Mouse (Mus musculus) heart, embryonic 14.5 days (tissue): ENCODE data around the gene Sh3gl2. TPM values are rescaled to one million over a fixed set of nuclear protein-coding genes. Genes with fewer than 3 reads are reported as not detected.

Experiments used
- ATAC-seq: fragments of 200-750 bp; cut with Nextera tagmentation; 2 replicates; pipeline ENCODE4 v1.8.0; 2017; ENCODE audit warnings: low read depth, moderate TSS enrichment; ENCODE audit not compliant: insufficient number of reproducible peaks, insufficient read depth, low FRiP score
- H3K27ac ChIP-seq, 2 experiments: fragments of 200-500 bp in 1 of 2; fragments of 300-500 bp in 1 of 2; sonication (generic) in 1 of 2; replicated peaks in 1 of 2; 2 replicates each; pipeline ENCODE4 v1.5.1; 2012 to 2014; ENCODE audit warnings: low read depth in 2 of 2, low read length in 2 of 2, control low read depth in 1 of 2, mild to moderate bottlenecking in 1 of 2, mixed read lengths in 1 of 2; ENCODE audit not compliant: control insufficient read depth in 1 of 2, insufficient read depth in 1 of 2
- H3K27me3 ChIP-seq: fragments of 300-500 bp; sonication (generic); 2 replicates; pipeline ENCODE4 v1.6.1; 2014; ENCODE audit warnings: mild to moderate bottlenecking, low read length, control low read depth; ENCODE audit not compliant: control insufficient read depth, insufficient read depth
- H3K36me3 ChIP-seq: fragments of 300-500 bp; sonication (generic); 2 replicates; pipeline ENCODE4 v1.6.1; 2014; ENCODE audit warnings: mild to moderate bottlenecking, control low read depth, low read length, mixed read lengths; ENCODE audit not compliant: control insufficient read depth, insufficient read depth
- H3K4me1 ChIP-seq, 2 experiments: fragments of 200-500 bp in 1 of 2; fragments of 300-500 bp in 1 of 2; sonication (generic) in 1 of 2; 2 replicates each; pipeline ENCODE4 v1.6.1; 2012 to 2014; ENCODE audit warnings: low read length in 2 of 2, control low read depth in 1 of 2, mixed read lengths in 1 of 2; ENCODE audit not compliant: control insufficient read depth in 2 of 2, insufficient read depth in 2 of 2
- H3K4me2 ChIP-seq: fragments of 300-500 bp; sonication (generic); 2 replicates; pipeline ENCODE4 v1.6.1; 2014; ENCODE audit warnings: mild to moderate bottlenecking, low read length
- H3K4me3 ChIP-seq, 2 experiments: fragments of 200-500 bp in 1 of 2; fragments of 300-500 bp in 1 of 2; sonication (generic) in 1 of 2; 2 replicates each; pipeline ENCODE4 v1.5.1; 2012 to 2014; ENCODE audit warnings: low read length in 2 of 2, mild to moderate bottlenecking in 2 of 2, control low read depth in 1 of 2, low read depth in 1 of 2, moderate library complexity in 1 of 2; ENCODE audit not compliant: control insufficient read depth in 1 of 2, insufficient read depth in 1 of 2
- H3K9ac ChIP-seq: fragments of 300-500 bp; sonication (generic); 2 replicates; pipeline ENCODE4 v1.6.1; 2014; ENCODE audit warnings: mild to moderate bottlenecking, low read length
- H3K9me3 ChIP-seq: fragments of 300-500 bp; sonication (generic); 2 replicates; pipeline ENCODE4 v1.6.1; 2016; ENCODE audit warnings: low read length, control low read depth; ENCODE audit not compliant: control insufficient read depth
- WGBS: fragments of 180-500 bp; shearing (Covaris S2); extraction: QIAGEN DNeasy Blood & Tissue Kit; methylation state at CpG from one replicate; pipeline ENCODE4 v1.1.7; 2014; 5-methylcytosine and 5-hydroxymethylcytosine counted together
- polyA plus RNA-seq: library from polyadenylated mRNA; unstranded; fragments of >200 nt; fragmentation: Nextera tagmentation; extraction: Ambion mirVana; gene quantifications from 2 replicates; pipeline ENCODE4 v1.2.1, GENCODE M21; 2014

Gene Sh3gl2
- polyA plus RNA-seq, 1 experiment from 2014 or later, result 1.0 TPM

GRCm38 (mm10) chr4:85186011-85186410, 18.9 kb upstream of the Sh3gl2 start:
- WGBS, result 47% methylated on average over 4 of the region's 4 CpGs
- no peak for ATAC-seq

GRCm38 (mm10) chr4:85196201-85196600, 8.7 kb upstream of the Sh3gl2 start:
- 37% methylated on average over 4 of the region's 4 CpGs for WGBS
- no peak for ATAC-seq
- Histone ChIP-seq H3K27ac (no peak overlapping the region), H3K36me3 (no peaks in the 10 kb centered on the region), H3K4me1 (no peaks in the 10 kb centered on the region; a peak in 1 of 4 replicates), H3K27me3 (no peaks in the 10 kb centered on the region), H3K4me3 (no peak overlapping the region), H3K4me2 (no peak overlapping the region), H3K9ac (no peak overlapping the region), H3K9me3 (no peaks in the 10 kb centered on the region)

More at GRCm38 (mm10) chr4:85186011-85186410, 18.9 kb upstream of the Sh3gl2 start:
- H3K36me3 ChIP-seq, result no peaks in the 10 kb centered on the region
- H3K9ac ChIP-seq, result no peak overlapping the region
- no peak overlapping the region for H3K4me3 ChIP-seq
- H3K27me3 ChIP-seq, result no peaks in the 10 kb centered on the region
- H3K9me3 ChIP-seq, result no peaks in the 10 kb centered on the region
- H3K4me2 ChIP-seq, result no peak overlapping the region
- H3K4me1 ChIP-seq, result no peaks in the 10 kb centered on the region
- no peak overlapping the region for H3K27ac ChIP-seq

- Histone ChIP-seq H3K27ac (no peak overlapping the region), H3K36me3 (no peaks in the 10 kb centered on the region), H3K27me3 (peaks cover 13% of the 10 kb centered on the region), H3K4me3 (no peak overlapping the region), H3K9ac (no peak overlapping the region), H3K4me1 (no peaks in the 10 kb centered on the region; a peak in 1 of 4 replicates), H3K4me2 (no peak overlapping the region), H3K9me3 (no peaks in the 10 kb centered on the region)
- 70% methylated on average over 9 of the region's 9 CpGs for WGBS
- ATAC-seq, result no peak
These were observed 6.5 kb upstream of the Sh3gl2 start for GRCm38 (mm10) chr4:85198431-85198830.

GRCm38 (mm10) chr4:85202582-85202981, 2.3 kb upstream of the Sh3gl2 start:
- Histone ChIP-seq H3K4me3 (no peak overlapping the region), H3K27ac (no peak overlapping the region), H3K9me3 (no peaks in the 10 kb centered on the region), H3K4me1 (peaks cover 0 to 3% of the 10 kb centered on the region in 2 experiments; a peak in 2 of 4 replicates), H3K36me3 (no peaks in the 10 kb centered on the region), H3K27me3 (peaks cover 53% of the 10 kb centered on the region), H3K4me2 (no peak overlapping the region), H3K9ac (no peak overlapping the region)
- WGBS, result 59% methylated on average over 7 of the region's 7 CpGs
- ATAC-seq, result no peak

- Histone ChIP-seq H3K4me3 (peak overlapping the region; percentile 56 to 65), H3K4me1 (peaks cover 0 to 3% of the 10 kb centered on the region in 2 experiments; a peak in 1 of 4 replicates), H3K4me2 (peak overlapping the region; percentile 85), H3K27me3 (peaks cover 57% of the 10 kb centered on the region), H3K9ac (peak overlapping the region; percentile 65), H3K36me3 (no peaks in the 10 kb centered on the region), H3K9me3 (no peaks in the 10 kb centered on the region), H3K27ac (no peak overlapping the region)
- WGBS, result under 1% methylated on average over 43 of the region's 43 CpGs
- ATAC-seq, result no peak
These were observed 798 bp downstream of the Sh3gl2 start for GRCm38 (mm10) chr4:85205636-85206211.

GRCm38 (mm10) chr4:85206675-85207400, 1.9 kb downstream of the Sh3gl2 start:
- 48% methylated on average over 3 of the region's 3 CpGs for WGBS
- no peak overlapping the region for H3K4me3 ChIP-seq
- ATAC-seq, result no peak
- H3K27me3 ChIP-seq, result peaks cover 57% of the 10 kb centered on the region
- no peak overlapping the region for H3K4me2 ChIP-seq
- H3K9me3 ChIP-seq, result no peaks in the 10 kb centered on the region
- no peaks in the 10 kb centered on the region for H3K36me3 ChIP-seq
- no peak overlapping the region for H3K27ac ChIP-seq
- peaks cover 0 to 3% of the 10 kb centered on the region in 2 experiments; a peak in 1 of 4 replicates for H3K4me1 ChIP-seq
- no peak overlapping the region for H3K9ac ChIP-seq

GRCm38 (mm10) chr4:85207515-85207914, 2.6 kb downstream of the Sh3gl2 start:
- H3K27ac ChIP-seq, result no peak overlapping the region
- no peak overlapping the region for H3K4me2 ChIP-seq
- H3K4me3 ChIP-seq, result no peak overlapping the region
- peaks cover 51% of the 10 kb centered on the region for H3K27me3 ChIP-seq
- H3K36me3 ChIP-seq, result no peaks in the 10 kb centered on the region
- no peak for ATAC-seq
- H3K9me3 ChIP-seq, result no peaks in the 10 kb centered on the region
- 92% methylated on average over 9 of the region's 9 CpGs for WGBS
- peaks cover 0 to 3% of the 10 kb centered on the region in 2 experiments; a peak in 1 of 4 replicates for H3K4me1 ChIP-seq
- no peak overlapping the region for H3K9ac ChIP-seq
